Mouse (Mus musculus): ENCODE measurements around the gene Mcrs1. TPM values are rescaled to one million over a fixed set of nuclear protein-coding genes. Genes with fewer than 3 reads are reported as not detected.

Mcrs1 gene
- total RNA-seq (2023), result 109 TPM

GRCm38 (mm10) chr15:99251626-99252380 is at the start of gene Mcrs1:
TSS of gene Mcrs1 (minus strand) at chr15:99251961.

DNA sequence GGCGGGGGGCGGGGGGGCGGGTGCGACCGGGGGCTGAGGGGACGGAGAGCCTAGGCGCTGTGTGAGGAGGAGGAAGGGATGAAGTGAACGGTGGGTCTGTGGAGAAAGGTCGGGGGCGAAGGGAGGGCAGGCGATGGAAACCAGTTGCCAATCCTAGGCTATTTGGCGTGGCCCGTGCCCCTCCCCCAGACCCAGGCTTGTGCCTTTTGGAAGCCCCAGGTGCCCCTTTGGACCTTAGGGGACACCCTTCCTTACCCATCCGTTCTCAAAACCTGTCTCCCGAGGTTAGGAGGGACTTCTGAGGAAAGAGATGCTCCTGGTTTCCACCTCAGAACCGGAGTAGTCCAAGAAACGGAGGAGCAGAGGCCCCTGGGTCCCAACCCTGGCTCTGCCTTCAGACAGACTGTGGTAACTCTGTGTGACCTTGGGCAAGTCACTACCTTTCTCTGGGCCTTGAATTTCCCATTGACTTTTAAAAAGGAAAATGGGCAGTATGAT is 43.8 kb upstream of the Mcrs1 start, which contains the start of gene Fam186b:
Gene Fam186b, minus strand, starts transcription at position 405 of the 498 bp plus-strand sequence.

DNA sequence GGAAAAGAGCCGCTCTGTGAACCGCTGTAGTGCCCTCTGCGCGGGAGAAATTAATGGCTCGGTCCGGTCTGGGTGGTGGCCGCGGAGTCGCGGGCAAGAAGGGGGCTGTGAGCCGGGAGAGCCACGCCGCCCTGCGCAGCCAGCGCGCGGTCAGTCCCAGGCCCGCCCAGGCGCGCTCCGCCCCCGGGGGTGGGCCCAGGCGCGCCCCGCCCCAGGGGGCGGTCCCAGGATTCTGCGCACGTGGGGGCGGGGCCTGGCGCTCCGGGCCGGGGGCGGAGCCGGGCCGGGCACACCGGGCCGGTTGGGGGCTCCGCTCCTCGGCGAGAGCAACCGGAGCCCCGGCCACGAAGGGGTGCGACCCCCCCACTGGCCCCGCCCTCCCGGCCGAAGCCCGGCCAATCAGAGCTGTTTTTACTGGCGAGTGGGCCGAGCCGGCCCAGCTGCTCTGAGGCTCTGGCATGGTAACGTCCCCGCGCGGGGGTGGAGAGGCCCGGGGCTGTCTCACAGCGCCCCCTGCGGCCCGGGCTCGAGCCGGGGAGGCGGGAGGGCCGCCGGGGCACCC is 43.1 kb upstream of the Mcrs1 start, which contains the start of gene Prpf40b:
Gene Prpf40b, plus strand, starts transcription at position 275 of the 562 bp plus-strand sequence.

GRCm38 (mm10) chr15:99224208-99224911 is 27.4 kb downstream of the Mcrs1 start, which contains the start of gene Kcnh3:
TSS of gene Kcnh3 (plus strand) at chr15:99224861.

Other genes with a start within 250 kb of the Mcrs1 start
- gene Tuba1c, start 222.1 kb downstream of the Mcrs1 start, total RNA-seq (2023), result 61.4 TPM
- not detected for gene Prph, start 196.8 kb downstream of the Mcrs1 start, total RNA-seq (2023)
- 0.68 TPM for gene Troap, start 177.4 kb downstream of the Mcrs1 start, total RNA-seq (2023)
- not detected for gene C1ql4, start 164.1 kb downstream of the Mcrs1 start, total RNA-seq (2023)
- gene Dnajc22, start 158.8 kb downstream of the Mcrs1 start, total RNA-seq (2023), result not detected
- gene Spats2, start 126.0 kb downstream of the Mcrs1 start, total RNA-seq (2023), result not detected
- 2.1 TPM for gene Kcnh3, start 27.1 kb downstream of the Mcrs1 start, total RNA-seq (2023)
- 22.4 TPM for gene Prpf40b, start 43.1 kb upstream of the Mcrs1 start, total RNA-seq (2023)
- gene Fam186b, start 43.9 kb upstream of the Mcrs1 start, total RNA-seq (2023), result 0.18 TPM
- 50.0 TPM for gene Fmnl3, start 118.5 kb upstream of the Mcrs1 start, total RNA-seq (2023)
- 425 TPM for gene Tmbim6, start 140.9 kb upstream of the Mcrs1 start, total RNA-seq (2023)
- 45.3 TPM for gene Nckap5l, start 205.8 kb upstream of the Mcrs1 start, total RNA-seq (2023)
- 7.4 TPM for gene Bcdin3d, start 222.8 kb upstream of the Mcrs1 start, total RNA-seq (2023)